Mouse (Mus musculus) large intestine, adult 2 months (tissue): ENCODE results near the gene Krt8. TPM values are rescaled to one million over a fixed set of nuclear protein-coding genes. Genes with fewer than 3 reads are reported as not detected.

ENCODE experiments used
- DNase-seq: peaks from one replicate; pipeline ENCODE4 v3.0.0-alpha.2; 2012; ENCODE audit warnings: low read depth, low spot score
- WGBS: fragments of 180-500 bp; shearing (Covaris S2); methylation state at CpG from one replicate; pipeline ENCODE4 v1.1.7; 2018; 5-methylcytosine and 5-hydroxymethylcytosine counted together
- polyA plus RNA-seq: library from polyadenylated mRNA; depleted of rRNA; stranded (reverse); fragments of >200 nt; gene quantifications from 2 replicates; pipeline ENCODE4 v1.2.3, GENCODE M21; 2012; rRNA removed

The Krt8 gene
- 2,897 and 3,506 TPM in 2 replicates for polyA plus RNA-seq

GRCm38 (mm10) chr15:102004189-102004588 is at the start of gene Krt8:
Krt8 (minus strand) TSS chr15:102004482.
- 33% methylated on average over 11 of the region's 11 CpGs for WGBS
- no peak for DNase-seq

GRCm38 (mm10) chr15:102051920-102052683 is 47.8 kb upstream of the Krt8 start:
- no peak for DNase-seq
- under 1% methylated on average over 30 of the region's 33 CpGs for WGBS

- no peak for DNase-seq
These were observed 45.6 kb upstream of the Krt8 start for GRCm38 (mm10) chr15:102049871-102050270.

- 82% methylated on average over 6 of the region's 6 CpGs for WGBS
- no peak for DNase-seq
These were observed 43.7 kb upstream of the Krt8 start for GRCm38 (mm10) chr15:102048006-102048405.

GRCm38 (mm10) chr15:102045691-102046090 is 41.4 kb upstream of the Krt8 start:
- no peak for DNase-seq
- 87% methylated on average over 10 of the region's 10 CpGs for WGBS

GRCm38 (mm10) chr15:102044745-102045144 is 40.5 kb upstream of the Krt8 start:
- DNase-seq, result no peak
- WGBS, result 29% methylated on average over 3 of the region's 3 CpGs

- DNase-seq, result no peak
- 9% methylated on average over 7 of the region's 7 CpGs for WGBS
These were observed 37.7 kb upstream of the Krt8 start for GRCm38 (mm10) chr15:102041951-102042350.

GRCm38 (mm10) chr15:102040277-102040676 is 36.0 kb upstream of the Krt8 start:
- no peak for DNase-seq
- 33% methylated on average over 4 of the region's 4 CpGs for WGBS

- WGBS, result 48% methylated on average over 16 of the region's 16 CpGs
- no peak for DNase-seq
These were observed 30.1 kb upstream of the Krt8 start for GRCm38 (mm10) chr15:102034121-102035053.

- no peak for DNase-seq
- whole genome bisulfite sequencing, result 2% methylated on average over 28 of the region's 28 CpGs
These were observed 23.8 kb upstream of the Krt8 start, which contains the start of gene Krt18 for GRCm38 (mm10) chr15:102028040-102028439. Krt18 (plus strand) TSS chr15:102028180.

- WGBS, result 64% methylated on average over 12 of the region's 12 CpGs
- no peak for DNase-seq
These were observed 22.1 kb upstream of the Krt8 start for GRCm38 (mm10) chr15:102026430-102026829.

GRCm38 (mm10) chr15:102025136-102025872 is 21.0 kb upstream of the Krt8 start:
- no peak for DNase-seq
- WGBS, result 55% methylated on average over 22 of the region's 22 CpGs

- DNase-seq, result no peak
These were observed 19.6 kb upstream of the Krt8 start for GRCm38 (mm10) chr15:102023888-102024287.

GRCm38 (mm10) chr15:102022481-102022880 is 18.2 kb upstream of the Krt8 start:
- DNase-seq, result peak; percentile 54
- WGBS, result 20% methylated on average over 8 of the region's 8 CpGs

More at GRCm38 (mm10) chr15:102023888-102024287, 19.6 kb upstream of the Krt8 start:
- 16% methylated on average over 8 of the region's 8 CpGs for WGBS

GRCm38 (mm10) chr15:102017918-102018463 is 13.7 kb upstream of the Krt8 start:
- no peak for DNase-seq
- WGBS, result 15% methylated on average over 7 of the region's 7 CpGs

- no peak for DNase-seq
- 19% methylated on average over 7 of the region's 7 CpGs for WGBS
These were observed 12.5 kb upstream of the Krt8 start for GRCm38 (mm10) chr15:102016787-102017186.

- no peak for DNase-seq
- WGBS, result 14% methylated on average over 3 of the region's 3 CpGs
These were observed 11.8 kb upstream of the Krt8 start for GRCm38 (mm10) chr15:102016096-102016495.

- 22% methylated on average over 2 of the region's 4 CpGs for WGBS
- no peak for DNase-seq
These were observed 10.6 kb upstream of the Krt8 start for GRCm38 (mm10) chr15:102014848-102015247.

- WGBS, result 35% methylated on average over 3 of the region's 3 CpGs
- DNase-seq, result no peak
These were observed 9.4 kb upstream of the Krt8 start for GRCm38 (mm10) chr15:102013651-102014050.
